Mouse (Mus musculus) stomach, embryonic 16.5 days (tissue): ENCODE measurements at regions not wholly inside any gene's neighbourhood (a gene's known extent, or its start where the extent isn't known, plus 50 kb on each side); places are given as distances from the start of the nearest gene placed in this dataset.

Experiments
- ATAC-seq: fragments of 200-750 bp; cut with Nextera tagmentation; 2 replicates; pipeline ENCODE4 v1.8.0; 2017; ENCODE audit warnings: moderate number of reproducible peaks, moderate TSS enrichment; ENCODE audit not compliant: insufficient read depth, low FRiP score
- H3K27ac ChIP-seq: fragments of 300-500 bp; sonication (generic); 2 replicates; pipeline ENCODE4 v1.5.1; 2014; ENCODE audit warnings: low read length
- H3K27me3 ChIP-seq: fragments of 300-500 bp; sonication (generic); 2 replicates; pipeline ENCODE4 v1.6.1; 2014; ENCODE audit warnings: low read length, control low read depth, mixed read lengths; ENCODE audit not compliant: control insufficient read depth, insufficient read depth
- H3K36me3 ChIP-seq: fragments of 300-500 bp; sonication (generic); 2 replicates; pipeline ENCODE4 v1.6.1; 2014; ENCODE audit warnings: low read length; ENCODE audit not compliant: control insufficient read depth, insufficient read depth
- H3K4me1 ChIP-seq: fragments of 300-500 bp; sonication (generic); 2 replicates; pipeline ENCODE4 v1.6.1; 2014; ENCODE audit warnings: low read length, control low read depth, mixed read lengths; ENCODE audit not compliant: control insufficient read depth, insufficient read depth
- H3K4me2 ChIP-seq: fragments of 300-500 bp; sonication (generic); 2 replicates; pipeline ENCODE4 v1.6.1; 2014; ENCODE audit warnings: low read depth, low read length, mixed read lengths
- H3K4me3 ChIP-seq: fragments of 300-500 bp; sonication (generic); replicated peaks from 2 replicates; pipeline ENCODE4 v1.5.1; 2014; ENCODE audit warnings: mild to moderate bottlenecking, low read length
- H3K9ac ChIP-seq: fragments of 300-500 bp; sonication (generic); 2 replicates; pipeline ENCODE4 v1.6.1; 2014; ENCODE audit warnings: low read length
- H3K9me3 ChIP-seq: fragments of 300-500 bp; sonication (generic); replicated peaks from 2 replicates; pipeline ENCODE4 v1.6.1; 2016; ENCODE audit warnings: low read length, control low read depth; ENCODE audit not compliant: control insufficient read depth
- WGBS: fragments of 180-500 bp; shearing (Covaris S2); extraction: QIAGEN DNeasy Blood & Tissue Kit; methylation state at CpG from one replicate; pipeline ENCODE4 v1.1.7; 2014; 5-methylcytosine and 5-hydroxymethylcytosine counted together

- H3K4me3 ChIP-seq, result no peak overlapping the region
- no peak overlapping the region for H3K4me2 ChIP-seq
- H3K9ac ChIP-seq, result no peak overlapping the region
- H3K4me1 ChIP-seq, result no peaks in the 10 kb centered on the region
- H3K36me3 ChIP-seq, result no peaks in the 10 kb centered on the region
- no peaks in the 10 kb centered on the region for H3K9me3 ChIP-seq
- no peaks in the 10 kb centered on the region for H3K27me3 ChIP-seq
- ATAC-seq, result no peak
- WGBS, result 79% methylated on average over 3 of the region's 3 CpGs
- H3K27ac ChIP-seq, result no peak overlapping the region
Observed at GRCm38 (mm10) chr11:84684325-84684724, 135.0 kb downstream of the Mrm1 start.

GRCm38 (mm10) chr11:84682931-84683330 lies 136.4 kb downstream of the Mrm1 start:
- WGBS, result 69% methylated on average over 13 of the region's 13 CpGs
- H3K27ac ChIP-seq, result no peak overlapping the region
- H3K27me3 ChIP-seq, result no peaks in the 10 kb centered on the region
- no peak overlapping the region for H3K9ac ChIP-seq
- no peak for ATAC-seq
- no peaks in the 10 kb centered on the region for H3K9me3 ChIP-seq
- H3K36me3 ChIP-seq, result no peaks in the 10 kb centered on the region
- H3K4me1 ChIP-seq, result no peaks in the 10 kb centered on the region
- no peak overlapping the region for H3K4me2 ChIP-seq
- no peak overlapping the region for H3K4me3 ChIP-seq

DNA sequence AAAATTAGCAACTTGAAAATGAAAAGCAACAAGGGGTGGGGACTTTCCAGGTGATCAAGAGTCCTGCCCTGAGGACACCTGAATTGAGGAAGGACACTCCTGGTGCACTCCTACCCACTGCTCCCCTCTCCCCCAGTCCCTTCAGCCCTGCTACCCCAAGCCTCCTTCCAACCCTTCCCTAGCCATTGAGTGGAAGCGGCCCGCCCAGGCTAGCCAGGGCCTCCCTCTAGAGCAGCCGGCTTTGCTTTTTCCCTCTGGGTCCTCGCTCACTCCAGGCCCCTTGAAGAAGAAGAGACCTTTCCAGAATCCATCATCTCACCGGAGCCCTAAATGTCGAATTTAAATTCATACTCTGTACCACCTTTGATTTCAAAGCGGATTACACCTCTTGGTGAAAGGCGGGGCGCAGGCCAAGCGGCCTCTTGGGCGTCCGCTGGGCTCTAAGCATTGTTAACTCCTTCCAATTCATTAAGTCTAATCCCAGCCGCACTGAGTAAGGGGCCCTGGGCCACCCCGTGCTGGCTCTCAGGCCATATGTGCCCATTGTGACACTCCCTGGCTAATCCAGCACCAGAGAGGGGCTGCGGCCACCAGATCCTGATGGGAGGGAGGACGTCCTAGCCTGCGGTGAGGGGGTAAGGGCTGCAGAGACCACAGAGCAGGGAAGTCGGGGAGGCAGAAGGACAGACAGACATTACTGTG lies 142.8 kb downstream of the Mrm1 start:
- H3K4me2 ChIP-seq, result no peak overlapping the region
- H3K27me3 ChIP-seq, result peaks cover 4% of the 10 kb centered on the region; the same call in 1 of the 2 replicates
- H3K4me3 ChIP-seq, result no peak overlapping the region
- no peaks in the 10 kb centered on the region for H3K9me3 ChIP-seq
- H3K36me3 ChIP-seq, result no peaks in the 10 kb centered on the region
- H3K9ac ChIP-seq, result no peak overlapping the region
- no peak for ATAC-seq
- H3K27ac ChIP-seq, result no peak overlapping the region
- H3K4me1 ChIP-seq, result peaks cover 2% of the 10 kb centered on the region; the same call in 1 of the 2 replicates
- WGBS, result 46% methylated on average over 18 of the region's 18 CpGs

DNA sequence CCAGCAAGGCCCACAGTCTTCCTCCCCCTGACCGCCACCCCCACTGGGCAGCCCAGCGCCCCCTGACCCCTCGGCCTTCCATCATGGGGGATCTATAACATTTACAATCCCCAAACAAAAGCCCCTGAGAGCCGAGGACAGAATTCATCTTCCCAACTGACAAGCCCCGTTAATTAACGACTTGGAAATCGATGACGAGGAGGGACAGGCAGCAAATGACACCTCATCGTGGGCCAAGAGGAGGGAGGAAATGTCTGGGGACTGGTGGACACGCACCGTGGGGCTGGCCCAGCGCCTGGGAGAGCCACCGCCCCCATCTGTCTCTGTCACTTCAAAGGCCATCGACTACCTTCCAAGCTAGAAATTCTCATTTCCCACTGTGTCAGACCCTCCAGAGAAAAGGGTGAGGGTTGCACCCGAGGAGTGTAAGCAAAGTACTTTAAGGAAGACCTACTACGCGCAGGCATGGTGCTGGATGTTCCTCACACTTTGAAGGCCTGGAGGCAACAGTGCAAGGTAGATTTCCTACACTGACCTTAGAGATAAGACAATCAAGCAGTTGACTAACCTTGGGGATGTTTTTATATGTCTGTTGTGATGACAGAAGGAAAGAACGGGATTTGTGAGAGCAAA lies 146.4 kb downstream of the Mrm1 start:
- H3K4me3 ChIP-seq, result no peak overlapping the region
- no peaks in the 10 kb centered on the region for H3K36me3 ChIP-seq
- WGBS, result 28% methylated on average over 18 of the region's 18 CpGs
- H3K4me2 ChIP-seq, result no peak overlapping the region
- no peak overlapping the region for H3K27ac ChIP-seq
- H3K27me3 ChIP-seq, result peaks cover 4% of the 10 kb centered on the region; the same call in 1 of the 2 replicates
- H3K9ac ChIP-seq, result no peak overlapping the region
- ATAC-seq, result no peak
- H3K4me1 ChIP-seq, result peaks cover 2% of the 10 kb centered on the region; the same call in 1 of the 2 replicates
- H3K9me3 ChIP-seq, result no peaks in the 10 kb centered on the region

GRCm38 (mm10) chr11:84671585-84671984 lies 146.2 kb upstream of the Lhx1 start:
- Histone ChIP-seq H3K9me3 (no peaks in the 10 kb centered on the region), H3K4me1 (peaks cover 2% of the 10 kb centered on the region; the same call in 1 of the 2 replicates), H3K4me3 (no peak overlapping the region), H3K27me3 (peaks cover 3% of the 10 kb centered on the region; the same call in 1 of the 2 replicates), H3K4me2 (no peak overlapping the region), H3K36me3 (no peaks in the 10 kb centered on the region), H3K9ac (no peak overlapping the region), H3K27ac (no peak overlapping the region)
- ATAC-seq, result no peak
- 53% methylated on average over 6 of the region's 6 CpGs for WGBS

DNA sequence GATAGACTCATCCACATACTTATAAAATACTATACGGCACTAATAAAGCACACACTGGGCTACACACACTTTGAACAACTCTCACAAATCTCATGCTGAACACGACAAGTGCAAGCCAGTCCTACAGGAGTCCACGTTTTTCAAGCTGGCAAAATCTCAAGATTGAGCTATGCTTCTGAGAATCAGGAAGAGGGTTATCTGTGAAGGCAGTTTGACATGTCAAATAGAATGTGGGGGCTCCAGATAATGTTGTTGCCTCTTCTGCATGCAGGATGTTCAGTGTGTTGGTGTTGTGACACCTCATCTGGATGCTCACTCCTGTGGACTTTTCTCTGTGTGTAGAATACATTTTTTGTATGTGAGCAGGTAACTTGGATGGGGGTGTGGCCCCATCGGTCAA lies 142.4 kb upstream of the Lhx1 start:
- H3K4me3 ChIP-seq, result no peak overlapping the region
- H3K27ac ChIP-seq, result no peak overlapping the region
- H3K4me1 ChIP-seq, result peaks cover 2% of the 10 kb centered on the region; the same call in 1 of the 2 replicates
- H3K36me3 ChIP-seq, result no peaks in the 10 kb centered on the region
- no peak for ATAC-seq
- H3K4me2 ChIP-seq, result no peak overlapping the region
- no peaks in the 10 kb centered on the region for H3K27me3 ChIP-seq
- no peaks in the 10 kb centered on the region for H3K9me3 ChIP-seq
- 70% methylated on average over 4 of the region's 4 CpGs for WGBS
- no peak overlapping the region for H3K9ac ChIP-seq

GRCm38 (mm10) chr11:84664258-84664657 lies 138.9 kb upstream of the Lhx1 start:
- Histone ChIP-seq H3K4me1 (no peaks in the 10 kb centered on the region), H3K27ac (no peak overlapping the region), H3K4me2 (no peak overlapping the region), H3K9ac (no peak overlapping the region), H3K4me3 (no peak overlapping the region), H3K27me3 (no peaks in the 10 kb centered on the region), H3K36me3 (no peaks in the 10 kb centered on the region), H3K9me3 (no peaks in the 10 kb centered on the region)
- no peak for ATAC-seq
- 51% methylated on average over 3 of the region's 3 CpGs for WGBS

GRCm38 (mm10) chr11:84661981-84662380 lies 136.6 kb upstream of the Lhx1 start:
- no peak overlapping the region for H3K4me3 ChIP-seq
- 9% methylated on average over 7 of the region's 7 CpGs for WGBS
- ATAC-seq, result no peak
- no peak overlapping the region for H3K27ac ChIP-seq
- no peaks in the 10 kb centered on the region for H3K36me3 ChIP-seq
- H3K4me2 ChIP-seq, result no peak overlapping the region
- no peaks in the 10 kb centered on the region for H3K27me3 ChIP-seq
- no peaks in the 10 kb centered on the region for H3K9me3 ChIP-seq
- H3K9ac ChIP-seq, result no peak overlapping the region
- no peaks in the 10 kb centered on the region for H3K4me1 ChIP-seq

DNA sequence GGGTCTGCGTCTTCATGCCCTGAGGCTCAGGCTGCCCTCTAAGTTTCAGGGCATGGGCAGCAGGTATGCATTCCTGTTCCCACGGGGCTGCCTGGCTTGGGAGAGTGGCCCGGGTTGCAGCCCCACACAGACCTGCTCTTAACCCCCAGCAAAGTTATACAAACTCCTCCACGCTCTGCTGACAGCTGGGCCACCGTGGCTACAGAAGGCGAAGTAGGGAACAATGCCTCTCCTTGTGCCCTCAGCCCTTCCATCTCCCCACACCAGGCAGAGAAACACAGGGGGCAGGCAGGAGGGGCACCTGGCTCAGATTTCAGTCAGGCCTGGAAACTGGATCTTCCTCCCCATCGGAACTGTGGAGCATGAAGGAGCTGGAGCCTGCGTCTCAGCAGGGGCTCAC lies 135.5 kb upstream of the Lhx1 start:
- H3K36me3 ChIP-seq, result no peaks in the 10 kb centered on the region

More for the DNA sequence above, 135.5 kb upstream of the Lhx1 start:
- ATAC-seq, result no peak
- Histone ChIP-seq H3K27ac (no peak overlapping the region), H3K9ac (no peak overlapping the region), H3K4me2 (no peak overlapping the region), H3K4me3 (no peak overlapping the region), H3K9me3 (no peaks in the 10 kb centered on the region), H3K27me3 (no peaks in the 10 kb centered on the region), H3K4me1 (no peaks in the 10 kb centered on the region)
- 25% methylated on average over 8 of the region's 8 CpGs for WGBS
